Mouse (Mus musculus): Measurements from ENCODE around the gene Vgf. TPM values are rescaled to one million over a fixed set of nuclear protein-coding genes. Genes with fewer than 3 reads are reported as not detected.

Gene Vgf
- total RNA-seq (2021), result not detected
- long read RNA-seq, experiment 1, result 0 reads
- long read RNA-seq, experiment 2, result 0 reads

DNA sequence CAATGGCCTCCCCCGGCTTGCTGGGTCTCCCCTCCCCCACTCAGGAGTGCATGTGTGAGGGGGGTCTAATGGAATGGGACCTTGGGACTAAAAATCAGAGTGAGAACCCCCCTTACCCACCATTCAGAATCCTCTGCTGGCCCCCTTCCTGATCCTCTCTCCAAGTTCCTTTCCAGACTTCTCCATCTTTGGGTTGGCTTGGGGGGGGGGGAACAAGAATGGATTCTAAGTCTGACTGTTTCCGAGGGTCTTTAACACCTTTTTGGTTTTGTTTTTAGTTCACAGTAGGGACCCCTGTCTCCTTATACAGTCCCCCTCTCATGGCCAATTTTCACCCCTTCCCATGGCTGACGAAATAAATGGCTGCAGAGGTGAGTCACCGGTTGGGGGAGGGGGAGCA lies at the start of gene Vgf:
TSS of gene Vgf (plus strand) at position 301 of the 400 bp plus-strand sequence.
- DNase-seq, result no peak
- intact Hi-C loops (cut with DNase I; ENCODE audit: low total_unique reads), result loop anchor here (2.0 kb wide), 1 partner anchor 81 kb away; no protein-coding TSS in a partner anchor

DNA sequence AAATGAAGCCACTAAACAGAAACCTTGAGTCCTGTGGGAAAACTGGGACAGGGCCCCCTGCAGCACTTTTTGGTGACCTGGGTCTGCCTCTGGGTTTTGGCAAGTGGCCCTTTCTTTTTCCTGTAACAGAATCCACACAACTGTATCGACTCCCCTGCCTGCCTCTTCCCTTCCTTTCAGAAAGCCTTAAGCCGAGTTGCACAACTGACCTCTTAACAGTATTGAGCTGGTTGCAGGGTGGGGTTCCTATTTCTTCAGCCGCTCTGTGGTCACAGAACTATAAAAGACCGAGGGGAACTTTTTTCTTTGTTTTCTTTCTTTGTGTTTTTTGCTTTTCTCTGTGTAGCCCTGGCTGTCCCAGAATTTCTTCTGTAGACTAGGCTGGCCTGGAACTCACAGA lies 48.4 kb upstream of the Vgf start:
- intact Hi-C loops (cut with DNase I; ENCODE audit: low total_unique reads), result no loop called here

DNA sequence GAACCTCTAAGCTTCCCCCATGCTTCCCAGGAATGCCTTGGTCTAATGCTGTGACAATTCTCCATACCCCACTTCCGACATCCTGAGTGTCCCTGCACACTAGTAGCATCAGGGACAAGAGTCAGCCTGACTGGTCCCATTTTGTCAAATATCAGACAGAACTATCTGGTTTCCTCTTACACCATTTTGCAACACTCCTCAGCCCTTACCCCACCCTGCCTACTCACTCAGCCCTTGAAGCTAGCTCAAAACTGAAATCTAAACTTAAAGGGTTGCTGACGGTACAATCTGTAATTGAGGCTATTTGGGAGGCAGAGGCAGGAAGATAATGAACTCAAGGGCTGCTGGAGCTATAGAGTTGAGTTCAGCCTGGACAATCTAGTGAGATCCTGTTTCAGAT lies 46.4 kb upstream of the Vgf start:
- intact Hi-C loops (cut with DNase I; ENCODE audit: low total_unique reads), result no loop called here
- DNase-seq, result no peak

More for the DNA sequence above, 48.4 kb upstream of the Vgf start:
- DNase-seq, result no peak

- intact Hi-C loops (cut with DNase I; ENCODE audit: low total_unique reads), result no loop called here
- no peak for DNase-seq
These were observed 45.2 kb upstream of the Vgf start for GRCm38 (mm10) chr5:136980974-136981373.

- intact Hi-C loops (cut with DNase I; ENCODE audit: low total_unique reads), result no loop called here
These were observed 43.8 kb upstream of the Vgf start for GRCm38 (mm10) chr5:136982338-136982930.

DNA sequence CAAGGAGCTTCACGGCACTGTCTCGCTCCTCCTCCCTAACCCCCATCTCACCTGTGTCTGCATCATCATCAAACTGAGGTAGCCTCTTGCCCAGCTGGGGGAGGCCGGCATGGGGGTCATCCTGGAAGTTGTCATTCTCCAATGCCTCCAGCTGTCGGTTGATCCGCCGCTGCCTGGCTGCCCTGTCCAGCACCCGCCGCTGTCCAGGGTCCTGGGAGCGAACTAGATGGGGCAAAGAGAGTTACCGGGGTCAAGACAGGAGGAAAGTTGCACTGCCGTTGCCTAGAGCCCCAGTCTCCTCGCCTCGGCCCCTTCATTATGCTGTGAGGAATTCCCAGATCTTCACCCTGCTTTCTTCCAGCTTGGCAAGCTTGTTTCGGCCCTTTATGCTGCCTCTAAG lies 41.4 kb upstream of the Vgf start:
- intact Hi-C loops (cut with DNase I; ENCODE audit: low total_unique reads), result no loop called here
- DNase-seq, result no peak

More at GRCm38 (mm10) chr5:136982338-136982930, 43.8 kb upstream of the Vgf start:
- peak; percentile 44 for DNase-seq

GRCm38 (mm10) chr5:136986695-136987137 lies 39.5 kb upstream of the Vgf start, which contains the start of gene Plod3:
TSS of gene Plod3 (plus strand) at chr5:136987019.
- intact Hi-C loops (cut with DNase I; ENCODE audit: low total_unique reads), result no loop called here
- DNase-seq, result peak; percentile 97

DNA sequence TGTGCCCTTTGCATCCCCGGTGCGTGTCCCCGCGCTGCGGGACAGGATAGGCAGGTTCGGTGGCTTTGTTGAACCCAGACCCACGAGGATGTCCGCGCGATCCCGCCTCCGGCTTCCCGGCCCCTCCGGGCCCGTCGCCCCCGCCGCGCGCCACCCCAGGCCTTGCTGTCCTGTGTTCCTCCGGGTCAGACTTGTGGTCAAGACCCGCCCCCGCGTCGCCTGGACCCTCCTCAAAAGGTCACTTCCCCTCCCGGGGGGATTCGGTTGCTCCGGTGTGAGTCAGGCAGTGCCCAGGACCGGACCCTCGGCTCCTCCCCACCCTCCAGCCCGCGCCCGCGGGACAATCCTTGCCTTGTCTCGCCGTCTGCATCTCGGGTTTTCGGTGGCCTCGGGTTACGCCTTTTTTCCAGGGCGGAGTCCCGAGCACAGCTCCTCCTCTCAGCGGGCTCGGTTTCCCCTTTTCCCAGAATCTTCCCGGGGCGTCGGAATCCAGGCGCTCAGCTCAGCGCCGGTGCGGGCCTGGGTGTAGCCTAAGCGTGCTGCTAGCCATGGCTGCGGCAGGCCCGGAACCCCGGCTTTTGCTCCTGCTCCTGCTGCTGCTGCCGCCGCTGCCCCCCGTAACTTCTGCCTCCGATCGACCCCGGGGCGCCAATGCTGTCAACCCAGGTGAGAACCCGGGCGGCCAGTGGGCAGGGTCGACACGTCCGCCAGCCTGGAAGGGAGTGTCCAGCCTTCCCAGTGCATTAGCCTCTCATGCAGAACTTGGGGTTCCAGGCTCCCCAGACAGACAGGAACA lies 38.9 kb upstream of the Vgf start:
- peak; percentile 79 for DNase-seq
- intact Hi-C loops (cut with DNase I; ENCODE audit: low total_unique reads), result no loop called here

DNA sequence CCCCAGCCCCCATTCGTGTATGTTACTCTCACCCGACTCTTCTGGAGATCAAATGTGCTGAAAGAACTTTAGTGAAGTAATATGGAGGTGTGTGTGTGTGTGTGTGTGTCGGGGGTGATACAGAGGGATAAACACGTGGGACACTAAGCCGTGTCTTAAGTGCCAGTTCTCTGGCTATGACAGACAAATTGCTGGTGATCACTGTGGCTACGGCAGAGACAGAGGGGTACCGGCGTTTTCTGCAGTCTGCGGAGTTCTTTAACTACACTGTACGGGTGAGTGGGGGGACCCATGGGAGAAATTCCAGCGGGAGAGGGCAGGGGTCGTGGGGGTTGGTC lies 38.3 kb upstream of the Vgf start, which contains the start of gene Znhit1:
TSS of gene Znhit1 (minus strand) at position 88 of the 338 bp plus-strand sequence.
- intact Hi-C loops (cut with DNase I; ENCODE audit: low total_unique reads), result no loop called here
- DNase-seq, result no peak

GRCm38 (mm10) chr5:136988420-136988819 lies 37.8 kb upstream of the Vgf start:
- intact Hi-C loops (cut with DNase I; ENCODE audit: low total_unique reads), result no loop called here
- peak; percentile 35 for DNase-seq

GRCm38 (mm10) chr5:136989801-136990200 lies 36.4 kb upstream of the Vgf start:
- intact Hi-C loops (cut with DNase I; ENCODE audit: low total_unique reads), result no loop called here
- no peak for DNase-seq

DNA sequence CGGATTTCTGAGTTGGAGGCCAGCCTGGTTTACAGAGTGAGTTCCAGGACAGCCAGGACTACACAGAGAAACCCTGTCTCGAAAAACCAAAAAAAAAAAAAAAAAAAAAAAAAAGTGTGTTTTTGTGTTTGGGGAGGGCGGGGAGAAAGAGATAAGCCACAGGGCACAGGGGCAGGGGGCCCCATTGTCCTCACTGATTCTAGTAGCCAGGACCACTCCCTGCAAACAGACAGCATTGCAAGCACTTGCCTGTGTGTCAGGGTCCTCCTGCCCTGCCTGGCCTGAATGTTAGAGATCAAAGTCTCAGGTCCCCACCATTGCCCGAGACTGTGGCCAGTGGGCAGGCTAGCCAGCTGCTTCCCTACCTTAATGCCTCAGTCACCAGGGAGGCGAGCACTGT lies 26.7 kb upstream of the Vgf start:
- no peak for DNase-seq
- intact Hi-C loops (cut with DNase I; ENCODE audit: low total_unique reads), result no loop called here

GRCm38 (mm10) chr5:137000612-137001011 lies 25.6 kb upstream of the Vgf start:
- DNase-seq, result no peak
- intact Hi-C loops (cut with DNase I; ENCODE audit: low total_unique reads), result no loop called here

DNA sequence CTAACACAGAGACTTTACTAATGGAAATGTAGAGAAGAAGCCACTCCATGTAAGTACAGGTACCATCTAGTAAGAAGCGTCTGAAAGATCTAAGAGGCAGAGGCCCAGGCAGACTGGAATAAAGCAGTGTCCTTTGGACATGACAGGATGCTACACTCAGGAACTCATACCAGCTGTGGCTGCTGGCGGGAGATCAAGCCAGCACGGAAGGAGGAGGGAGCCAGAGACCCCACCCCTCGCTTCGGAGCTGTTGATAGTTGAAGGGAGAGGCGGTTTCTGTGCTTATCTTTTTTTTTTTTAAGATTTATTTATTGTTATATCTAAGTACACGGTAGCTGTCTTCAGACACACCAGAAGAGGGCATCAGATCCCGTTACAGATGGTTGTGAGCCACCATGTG lies 18.9 kb upstream of the Vgf start:
- intact Hi-C loops (cut with DNase I; ENCODE audit: low total_unique reads), result no loop called here
- DNase-seq, result no peak

DNA sequence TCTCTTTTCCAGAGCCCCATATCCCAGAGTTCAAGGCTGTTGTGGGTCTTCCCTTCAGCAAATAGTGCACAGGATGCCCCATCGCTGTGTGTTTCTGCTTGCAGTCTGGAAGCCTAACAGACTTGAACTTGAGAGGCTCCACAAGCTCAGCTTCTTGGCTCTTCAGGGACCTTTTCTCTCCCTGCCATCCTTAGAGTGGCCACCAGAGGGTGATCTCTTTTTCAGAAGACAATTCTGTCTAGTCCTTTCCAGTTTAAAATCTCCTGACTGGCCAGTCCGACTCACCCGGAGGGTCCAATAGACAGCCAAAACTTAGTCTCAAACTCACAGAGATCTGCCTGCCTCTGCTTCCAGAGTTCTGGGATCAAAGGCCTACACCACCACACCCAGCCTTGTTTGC lies 16.2 kb upstream of the Vgf start:
- intact Hi-C loops (cut with DNase I; ENCODE audit: low total_unique reads), result no loop called here
- DNase-seq, result peak; percentile 42

GRCm38 (mm10) chr5:137012401-137012950 lies 13.7 kb upstream of the Vgf start:
- intact Hi-C loops (cut with DNase I; ENCODE audit: low total_unique reads), result no loop called here
- no peak for DNase-seq

- no peak for DNase-seq
- intact Hi-C loops (cut with DNase I; ENCODE audit: low total_unique reads), result no loop called here
These were observed 10.3 kb upstream of the Vgf start for GRCm38 (mm10) chr5:137015913-137016312.

DNA sequence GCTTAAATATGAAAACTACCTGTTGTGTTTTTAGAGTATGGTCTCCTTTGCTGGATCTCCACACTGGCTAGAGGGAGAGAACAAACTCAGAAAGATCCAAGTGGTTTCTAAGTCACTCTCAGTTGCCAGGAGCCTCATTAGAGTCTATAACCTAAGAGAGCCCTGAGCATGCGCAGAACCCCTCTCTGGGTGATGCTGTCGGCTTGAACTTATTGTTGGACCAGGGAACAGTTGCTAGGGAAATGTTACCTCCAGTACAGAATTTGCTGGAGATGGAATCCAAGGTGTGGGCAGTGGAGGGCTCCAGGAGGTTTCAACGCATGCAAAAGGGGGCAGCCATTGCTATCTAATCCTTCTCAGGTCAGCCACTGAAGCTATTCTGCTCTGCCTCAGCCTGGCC lies 1.9 kb upstream of the Vgf start:
- no peak for DNase-seq
- intact Hi-C loops (cut with DNase I; ENCODE audit: low total_unique reads), result no loop called here

GRCm38 (mm10) chr5:137025132-137025531 lies 1.1 kb upstream of the Vgf start:
- peak; percentile 77 for DNase-seq
- intact Hi-C loops (cut with DNase I; ENCODE audit: low total_unique reads), result no loop called here

DNA sequence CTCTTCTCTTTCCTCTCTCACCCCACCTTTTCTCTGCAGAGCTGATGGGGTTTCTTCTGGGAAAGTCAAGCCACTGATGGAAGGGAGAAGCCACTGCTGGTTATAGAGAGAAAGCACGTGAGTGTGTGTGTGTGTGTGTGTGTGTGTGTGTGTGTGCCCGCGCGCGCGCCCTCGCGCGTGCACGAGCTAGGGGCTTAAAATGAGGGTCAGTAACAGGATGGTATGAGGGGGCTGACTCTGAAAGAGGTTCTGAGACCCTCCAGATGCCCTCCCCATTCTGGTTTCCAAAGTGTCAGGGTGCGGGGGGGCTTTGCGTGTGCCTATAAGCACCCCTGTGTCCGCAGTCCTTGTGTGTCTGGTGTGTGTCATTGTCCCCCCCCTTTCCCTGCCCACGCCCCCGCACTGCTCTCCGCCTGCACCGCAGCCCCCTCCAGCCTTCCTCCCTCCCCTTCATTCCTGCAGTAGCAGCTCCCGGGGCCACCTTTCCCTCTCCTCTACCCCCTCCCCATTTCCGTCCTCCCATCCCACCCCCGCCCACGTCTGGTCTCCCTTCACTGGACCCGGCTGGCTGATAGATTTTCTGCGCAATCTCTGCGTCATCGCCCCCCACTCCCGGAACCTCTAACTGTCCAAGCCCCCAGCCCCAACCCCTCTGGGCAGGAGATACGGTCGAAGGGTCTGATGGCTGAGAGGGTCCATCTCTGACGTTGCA lies 2.5 kb downstream of the Vgf start:
- no peak for DNase-seq
- intact Hi-C loops (cut with DNase I; ENCODE audit: low total_unique reads), result no loop called here
